Mouse (Mus musculus): ENCODE measurements around the gene Rcor3.

DNA sequence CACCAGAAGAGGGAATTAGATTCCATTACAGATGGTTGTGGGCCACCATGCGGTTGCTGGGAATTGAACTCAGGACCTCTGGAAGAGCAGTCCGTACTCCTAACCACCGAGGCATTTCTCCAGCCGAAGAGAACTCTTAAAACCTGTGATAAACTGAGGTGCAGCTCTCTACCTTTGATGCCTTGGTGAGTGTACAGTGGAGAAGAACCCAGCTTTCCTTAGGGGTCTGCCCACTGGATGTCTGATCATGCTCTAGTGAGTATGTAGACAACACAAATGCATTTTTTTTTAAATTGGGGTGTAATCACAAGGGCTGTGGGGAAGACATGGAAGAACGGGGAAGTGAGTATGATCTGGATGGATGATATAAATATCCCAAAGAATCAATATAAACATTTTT is 42.2 kb downstream of the Rcor3 start:
- no peak for TF ChIP-seq POLR2A (IDR thresholded peaks at IDR 0.05; ENCODE audit: borderline replicate concordance, extremely low read depth, insufficient read depth, insufficient read length, poor library complexity, severe bottlenecking)
- no peak for TF ChIP-seq CTCF (IDR thresholded peaks at IDR 0.05; ENCODE audit: borderline replicate concordance, extremely low read depth, insufficient read depth, insufficient read length)

Data from brain, embryonic 14.5 days (tissue).